Mouse (Mus musculus): ENCODE measurements around the gene Eif4enif1.
"Not testable (repeated sequence)": the region's sequence is repeated elsewhere in the genome, so short reads cannot be mapped to it uniquely, and the experiment has no call there.

GRCm38 (mm10) chr11:3200636-3201035 is 1.6 kb upstream of the Eif4enif1 start:
- TF ChIP-seq CTCF (IDR thresholded peaks at IDR 0.05; ENCODE audit: extremely low read depth, insufficient read length, insufficient replicate concordance, low read depth, low read length); POLR2A (IDR thresholded peaks at IDR 0.05; ENCODE audit: low read depth, low read length): not testable (repeated sequence)

Data from small intestine, adult 2 months (tissue).